Mouse (Mus musculus) lung, adult 2 months (tissue): ENCODE data around the gene Kdm2a.

Source experiments
- CTCF ChIP-seq: fragments of 200-500 bp; IDR thresholded peaks from 2 replicates; pipeline ENCODE4 v1.5.1; 2011; ENCODE audit warnings: mild to moderate bottlenecking, low read length, control low read depth; ENCODE audit not compliant: insufficient read depth
- POLR2A ChIP-seq: fragments of 200-500 bp; IDR thresholded peaks from 2 replicates; pipeline ENCODE4 v1.6.1; 2011; ENCODE audit warnings: low read depth, mild to moderate bottlenecking, control low read depth, low read length, borderline replicate concordance; ENCODE audit errors: extremely low read depth

- TF ChIP-seq CTCF = no peak
- TF ChIP-seq POLR2A = no peak
Observed at GRCm38 (mm10) chr19:4419711-4420110, 21.6 kb upstream of the Kdm2a start.
